Mouse (Mus musculus) heart, postnatal 0 days (tissue): ENCODE measurements around the gene Vwce. TPM values are rescaled to one million over a fixed set of nuclear protein-coding genes. Genes with fewer than 3 reads are reported as not detected.

Source experiments
- ATAC-seq: fragments of 200-750 bp; cut with Nextera tagmentation; 2 replicates; pipeline ENCODE4 v1.8.0; 2017; ENCODE audit warnings: low read depth, moderate number of reproducible peaks, moderate library complexity; ENCODE audit not compliant: insufficient read depth
- DNase-seq: peaks from one replicate; pipeline ENCODE4 v3.0.0-alpha.2; 2016; ENCODE audit warnings: low spot score
- H3K27ac ChIP-seq: fragments of 300-500 bp; sonication (generic); 2 replicates; pipeline ENCODE4 v1.5.1; 2014; ENCODE audit warnings: low read depth, mild to moderate bottlenecking
- H3K27me3 ChIP-seq: fragments of 300-500 bp; sonication (generic); 2 replicates; pipeline ENCODE4 v1.6.1; 2014; ENCODE audit warnings: low read length, mixed read lengths; ENCODE audit not compliant: control insufficient read depth, insufficient read depth
- H3K36me3 ChIP-seq: fragments of 300-500 bp; sonication (generic); replicated peaks from 2 replicates; pipeline ENCODE4 v1.6.1; 2014; ENCODE audit warnings: low read length, mixed read lengths; ENCODE audit not compliant: control insufficient read depth, insufficient read depth
- H3K4me1 ChIP-seq: fragments of 300-500 bp; sonication (generic); 2 replicates; pipeline ENCODE4 v1.6.1; 2014; ENCODE audit warnings: antibody characterized with exemption; ENCODE audit not compliant: control insufficient read depth, insufficient read depth
- H3K4me2 ChIP-seq: fragments of 300-500 bp; sonication (generic); 2 replicates; pipeline ENCODE4 v1.6.1; 2014; ENCODE audit warnings: low read depth, mild to moderate bottlenecking, low read length, moderate library complexity
- H3K4me3 ChIP-seq: fragments of 300-500 bp; sonication (generic); 2 replicates; pipeline ENCODE4 v1.5.1; 2014; ENCODE audit warnings: low read depth, low read length
- H3K9ac ChIP-seq: fragments of 300-500 bp; sonication (generic); replicated peaks from 2 replicates; pipeline ENCODE4 v1.6.1; 2014; ENCODE audit warnings: low read depth, low read length, mixed read lengths
- H3K9me3 ChIP-seq: fragments of 300-500 bp; sonication (generic); replicated peaks from 2 replicates; pipeline ENCODE4 v1.6.1; 2016; ENCODE audit warnings: low read length; ENCODE audit not compliant: control insufficient read depth
- CTCF ChIP-seq: IDR thresholded peaks from 2 replicates; pipeline ENCODE4 v1.5.1; 2016; ENCODE audit warnings: antibody characterized with exemption, control low read depth, low read depth
- EP300 ChIP-seq: IDR thresholded peaks from 2 replicates; pipeline ENCODE4 v1.6.1; 2016; ENCODE audit warnings: antibody characterized with exemption, low read depth
- WGBS: fragments of 180-500 bp; shearing (Covaris S2); extraction: QIAGEN DNeasy Blood & Tissue Kit; methylation state at CpG from one replicate; pipeline ENCODE4 v1.1.7; 2014; 5-methylcytosine and 5-hydroxymethylcytosine counted together
- polyA plus RNA-seq: library from polyadenylated mRNA; unstranded; fragments of >200 nt; fragmentation: Nextera tagmentation; extraction: Ambion mirVana; gene quantifications from 2 replicates; pipeline ENCODE4 v1.2.1, GENCODE M21; 2015
- total RNA-seq: library from RNA; depleted of rRNA; stranded (reverse); fragments of >200 nt; gene quantifications from 2 replicates; pipeline ENCODE4 v1.2.3, GENCODE M21; 2014; ENCODE audit warnings: low replicate concordance

Gene Vwce
- total and polyA plus RNA-seq, 2 experiments from 2014 or later, result 0.19 to 0.23 TPM

- peak overlapping the region; percentile 83 for H3K4me2 ChIP-seq
- WGBS, result 3% methylated on average over 21 of the region's 21 CpGs
- peaks cover 10% of the 10 kb centered on the region; the same call in 1 of the 2 replicates for H3K36me3 ChIP-seq
- peak; percentile 77 for ATAC-seq
- no peaks in the 10 kb centered on the region for H3K9me3 ChIP-seq
- DNase-seq, result peak; percentile 69
- H3K9ac ChIP-seq, result peak overlapping the region; percentile 30
- TF ChIP-seq EP300 (no peak), CTCF (no peak)
- H3K4me1 ChIP-seq, result peaks cover 15% of the 10 kb centered on the region
- no peak overlapping the region for H3K27ac ChIP-seq
- peak overlapping the region; percentile 40 for H3K4me3 ChIP-seq
- no peaks in the 10 kb centered on the region for H3K27me3 ChIP-seq
Measured at GRCm38 (mm10) chr19:10634872-10635318, 882 bp downstream of the Vwce start.

DNA sequence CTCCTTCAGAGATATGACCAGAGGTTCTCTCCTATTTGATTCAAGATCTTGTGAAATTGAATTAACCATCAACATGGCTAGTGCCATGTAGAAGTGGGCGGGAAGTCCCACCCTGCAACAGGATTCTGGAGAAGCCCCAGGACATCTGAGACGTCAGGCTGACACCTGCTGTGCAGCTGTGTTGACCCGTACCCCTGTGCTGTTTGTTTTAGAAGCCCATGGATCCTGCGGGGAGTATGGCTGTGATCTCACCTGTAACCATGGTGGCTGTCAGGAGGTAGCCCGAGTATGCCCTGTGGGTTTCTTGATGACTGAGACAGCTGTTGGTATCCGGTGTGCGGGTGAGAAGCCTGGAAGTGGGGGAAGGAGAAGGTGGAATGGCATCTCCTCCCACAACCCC lies 3.8 kb downstream of the Vwce start:
- no peaks in the 10 kb centered on the region; the same call in 1 of the 2 replicates for H3K27me3 ChIP-seq
- no peak overlapping the region for H3K4me3 ChIP-seq
- 50% methylated on average over 7 of the region's 7 CpGs for WGBS
- no peak for DNase-seq
- no peak overlapping the region for H3K9ac ChIP-seq
- no peak for ATAC-seq
- H3K4me2 ChIP-seq, result no peak overlapping the region
- peaks cover 15% of the 10 kb centered on the region for H3K4me1 ChIP-seq
- no peaks in the 10 kb centered on the region for H3K36me3 ChIP-seq
- H3K9me3 ChIP-seq, result no peaks in the 10 kb centered on the region
- no peak overlapping the region for H3K27ac ChIP-seq
- no peak for TF ChIP-seq CTCF
- no peak for TF ChIP-seq EP300

DNA sequence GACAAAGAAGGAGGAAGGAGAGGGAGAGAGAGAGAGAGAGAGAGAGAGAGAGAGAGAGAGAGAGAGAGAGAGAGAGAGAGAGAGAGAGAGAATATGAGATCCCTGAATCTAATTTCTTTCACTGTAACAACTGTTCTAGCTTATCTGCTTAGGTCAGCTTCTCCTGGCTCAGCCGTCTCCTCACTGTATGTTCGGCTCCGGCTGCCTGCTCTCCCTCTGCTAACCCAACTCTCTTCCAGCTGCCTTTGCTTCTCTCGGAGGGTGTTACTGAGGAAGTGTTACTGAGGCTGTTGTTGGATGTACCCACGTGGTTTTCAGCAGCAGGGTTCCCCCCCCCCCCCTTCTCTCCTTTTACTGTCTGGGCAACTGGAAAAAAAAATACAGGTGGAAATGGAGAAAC lies 6.1 kb downstream of the Vwce start:
- DNase-seq (no peak), ATAC-seq (no peak)
- TF ChIP-seq CTCF (no peak), EP300 (no peak)
- Histone ChIP-seq H3K27ac (no peak overlapping the region), H3K4me2 (no peak overlapping the region), H3K27me3 (no peaks in the 10 kb centered on the region; the same call in 1 of the 2 replicates), H3K4me1 (peaks cover 2% of the 10 kb centered on the region), H3K36me3 (no peaks in the 10 kb centered on the region), H3K9me3 (no peaks in the 10 kb centered on the region), H3K9ac (no peak overlapping the region), H3K4me3 (no peak overlapping the region)
- WGBS, result 6% methylated on average over 5 of the region's 5 CpGs

DNA sequence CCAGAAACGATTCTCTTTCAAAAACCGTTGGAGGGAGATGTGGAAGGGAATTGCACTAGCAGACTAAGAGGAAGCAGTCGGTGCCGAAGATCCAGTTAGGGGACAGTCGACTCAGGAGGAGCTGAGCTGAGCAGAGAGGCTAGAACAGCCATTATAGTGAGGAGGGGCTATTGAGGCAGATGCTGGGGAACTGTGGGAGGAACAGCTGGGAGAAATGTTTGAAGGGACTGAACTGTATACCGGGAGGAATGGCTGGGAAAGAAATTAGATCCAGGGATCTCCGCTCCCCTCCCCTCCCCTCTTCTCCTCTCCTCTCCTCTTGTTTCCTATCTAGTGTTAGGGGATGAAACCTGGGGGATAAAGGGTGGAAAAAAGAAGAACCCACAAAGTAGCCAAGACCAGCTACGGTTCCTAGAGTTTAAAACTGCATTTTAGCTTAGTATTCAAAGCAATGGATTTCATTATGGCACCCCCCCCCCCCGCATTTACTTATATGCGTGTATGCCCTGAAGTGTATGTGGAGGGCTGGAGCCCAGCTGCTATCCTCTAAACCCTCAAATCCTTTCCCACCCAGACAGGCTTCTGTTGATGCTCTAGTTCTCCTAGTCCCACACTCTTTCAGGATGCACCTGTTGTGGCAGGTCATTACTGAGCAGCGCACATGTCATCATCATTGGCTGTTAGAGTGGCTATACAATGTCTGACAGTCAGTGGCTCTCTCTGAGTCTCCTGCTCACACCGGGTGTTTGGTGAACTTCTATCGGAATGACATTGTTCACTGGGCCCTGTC lies 6.8 kb downstream of the Vwce start:
- TF ChIP-seq CTCF, result no peak
- no peak for TF ChIP-seq EP300
- ATAC-seq (no peak), DNase-seq (no peak)
- Histone ChIP-seq H3K9me3 (no peaks in the 10 kb centered on the region), H3K36me3 (no peaks in the 10 kb centered on the region), H3K4me2 (no peak overlapping the region), H3K27ac (no peak overlapping the region), H3K27me3 (no peaks in the 10 kb centered on the region; the same call in 1 of the 2 replicates), H3K4me3 (no peak overlapping the region), H3K4me1 (no peaks in the 10 kb centered on the region), H3K9ac (no peak overlapping the region)
- 48% methylated on average over 13 of the region's 13 CpGs for WGBS

GRCm38 (mm10) chr19:10645616-10646015 lies 11.6 kb downstream of the Vwce start:
- ATAC-seq, result no peak
- Histone ChIP-seq H3K9me3 (no peaks in the 10 kb centered on the region), H3K4me3 (no peak overlapping the region), H3K27ac (no peak overlapping the region), H3K36me3 (no peaks in the 10 kb centered on the region), H3K4me2 (no peak overlapping the region), H3K9ac (no peak overlapping the region), H3K27me3 (peaks cover 5% of the 10 kb centered on the region), H3K4me1 (no peaks in the 10 kb centered on the region)
- WGBS, result 79% methylated on average over 2 of the region's 2 CpGs
- TF ChIP-seq CTCF (no peak), EP300 (no peak)
- no peak for DNase-seq
